Mouse (Mus musculus) ES-Bruce4 (cell line): ENCODE data around the gene Elmo3. TPM values are rescaled to one million over a fixed set of nuclear protein-coding genes. Genes with fewer than 3 reads are reported as not detected.

Experiments
- H3K27ac ChIP-seq: 2 replicates; pipeline ENCODE4 v1.5.1; 2012; ENCODE audit warnings: low read length, inconsistent platforms; ENCODE audit not compliant: insufficient read depth
- H3K27me3 ChIP-seq: 2 replicates; pipeline ENCODE4 v1.6.1; 2012; ENCODE audit warnings: mild to moderate bottlenecking, low read length, inconsistent platforms; ENCODE audit not compliant: control insufficient read depth, poor library complexity, insufficient read depth, severe bottlenecking
- H3K36me3 ChIP-seq: 2 replicates; pipeline ENCODE4 v1.6.1; 2012; ENCODE audit warnings: inconsistent platforms, mild to moderate bottlenecking, low read length, moderate library complexity; ENCODE audit not compliant: control insufficient read depth, poor library complexity, insufficient read depth, severe bottlenecking
- H3K4me1 ChIP-seq: one replicate; pipeline ENCODE4 v1.8.1; 2011; ENCODE audit warnings: low read length; ENCODE audit not compliant: control insufficient read depth, insufficient read depth
- H3K4me3 ChIP-seq: 2 replicates; pipeline ENCODE4 v1.5.1; 2011; ENCODE audit warnings: low read depth, mild to moderate bottlenecking, low read length
- H3K9ac ChIP-seq: 2 replicates; pipeline ENCODE4 v1.6.1; 2012; ENCODE audit warnings: low read depth, mild to moderate bottlenecking, inconsistent platforms; ENCODE audit not compliant: poor library complexity, severe bottlenecking
- H3K9me3 ChIP-seq: replicated peaks from 2 replicates; pipeline ENCODE4 v1.6.1; 2012; ENCODE audit warnings: mild to moderate bottlenecking, low read length, inconsistent platforms; ENCODE audit not compliant: control insufficient read depth, poor library complexity, insufficient read depth, severe bottlenecking
- CTCF ChIP-seq: IDR thresholded peaks from one replicate; pipeline ENCODE4 v1.8.1; 2011; ENCODE audit warnings: low read depth, low read length
- EP300 ChIP-seq: IDR thresholded peaks from 2 replicates; pipeline ENCODE4 v1.6.1; 2011; ENCODE audit warnings: low read depth, low read length; ENCODE audit not compliant: insufficient read depth
- POLR2A ChIP-seq: IDR thresholded peaks from one replicate; pipeline ENCODE4 v1.8.1; 2011; ENCODE audit warnings: low read length; ENCODE audit not compliant: insufficient read depth
- polyA plus RNA-seq: library from polyadenylated mRNA; stranded (reverse); fragments of >200 nt; gene quantifications from 2 replicates; pipeline ENCODE4 v1.2.4, GENCODE M21; 2011; ENCODE audit warnings: low read depth; ENCODE audit not compliant: missing spikeins, insufficient read depth, insufficient read length

Gene Elmo3
- 13.7 and 15.6 TPM in 2 replicates for polyA plus RNA-seq

DNA sequence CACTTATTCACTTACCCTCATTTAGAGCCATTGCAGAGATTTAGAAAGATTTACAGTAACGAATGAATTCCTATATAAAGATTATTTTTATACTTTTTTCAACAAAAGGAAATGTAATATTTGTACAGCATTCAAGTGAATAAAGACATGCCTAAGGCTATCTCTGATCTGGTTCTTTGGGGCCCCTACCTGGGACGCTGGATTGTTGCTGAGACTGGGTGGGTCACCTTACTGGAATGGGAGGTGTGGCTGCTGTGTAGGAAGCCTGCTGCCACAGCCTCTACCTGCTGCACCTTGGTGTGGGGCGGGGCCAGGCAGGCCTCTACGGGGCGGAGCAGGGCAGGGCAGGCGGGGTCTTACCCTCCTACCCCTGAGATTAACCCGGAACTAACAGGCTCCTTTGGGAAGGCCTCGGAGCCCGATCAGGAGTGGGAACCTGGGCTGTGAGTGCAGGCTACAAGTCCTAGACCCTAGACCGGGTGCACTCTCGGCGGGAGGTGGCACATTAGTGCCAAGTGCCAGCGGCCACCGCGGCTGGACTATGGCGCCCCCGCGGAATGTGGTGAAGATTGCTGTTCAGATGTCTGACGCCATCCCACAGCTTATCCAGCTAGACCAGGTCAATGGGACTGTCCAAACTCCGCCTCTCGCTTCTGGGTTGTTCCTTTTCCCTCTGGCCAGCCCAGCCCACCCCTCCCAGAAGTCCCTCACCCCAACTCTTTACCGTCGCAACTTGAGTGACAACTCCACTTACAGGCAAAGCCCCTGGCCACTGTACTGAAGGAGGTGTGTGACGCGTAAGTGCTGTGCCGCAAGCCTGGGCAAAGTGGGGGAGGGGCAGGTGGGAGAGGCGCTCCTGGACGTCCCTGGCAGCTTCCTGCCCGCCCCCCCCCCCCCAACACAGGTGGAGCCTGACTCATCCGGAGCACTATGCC, at the start of gene Elmo3:
Gene Elmo3 (plus strand): TSS at position 391 of the 935 bp plus-strand sequence.
- Histone ChIP-seq H3K4me3 (peak within 1 kb of the TSS; percentile 78), H3K9ac (peak within 1 kb of the TSS; percentile 62), H3K4me1 (peaks cover 3% of the 10 kb centered on the region), H3K9me3 (no peaks in the 10 kb centered on the region), H3K36me3 (peaks cover 43% of the 10 kb centered on the region), H3K27ac (peak within 1 kb of the TSS; percentile 75), H3K27me3 (no peaks in the 10 kb centered on the region)
- no peak for TF ChIP-seq CTCF
- peak; percentile 71; the same call in 1 of the 2 replicates for TF ChIP-seq EP300

DNA sequence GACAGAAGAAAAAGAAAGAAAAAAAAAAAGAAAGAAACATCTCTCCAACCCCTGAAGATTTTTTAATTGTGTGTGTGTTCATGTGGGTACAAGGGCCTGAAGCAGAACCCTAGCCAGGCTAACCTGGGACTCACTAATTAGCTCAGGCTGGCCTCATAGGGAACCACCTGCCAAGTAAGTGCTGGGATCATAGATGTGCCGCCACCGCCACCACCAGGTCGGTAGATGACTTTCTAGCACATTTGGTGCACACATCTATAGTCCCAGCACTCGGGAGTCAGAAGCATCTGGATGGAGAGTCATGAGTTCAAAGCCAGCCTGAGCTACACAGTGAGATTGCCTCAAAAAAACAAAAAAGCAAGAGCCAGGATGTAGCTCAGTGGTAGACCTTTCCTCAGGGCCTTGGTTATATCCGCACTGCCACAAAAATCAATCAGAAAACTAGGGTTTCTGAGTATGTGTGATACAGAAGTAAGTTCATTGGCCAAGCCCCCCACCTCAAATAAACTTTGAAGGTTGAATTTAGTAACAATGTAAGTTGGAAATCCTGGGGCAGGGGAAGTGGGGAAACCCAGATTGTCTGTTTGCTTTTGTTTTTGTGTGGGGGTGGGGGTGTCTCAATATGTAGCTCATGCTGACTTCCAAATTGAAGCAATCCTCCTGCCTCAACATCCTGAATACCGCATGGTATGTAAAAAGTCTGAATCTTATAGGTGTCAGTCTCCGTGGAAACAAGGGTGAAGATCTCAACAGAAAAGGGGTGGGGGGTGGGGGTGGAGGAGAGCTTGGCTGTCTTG, 47.9 kb upstream of the Elmo3 start:
- Histone ChIP-seq H3K36me3 (peaks cover 4% of the 10 kb centered on the region; the same call in 1 of the 2 replicates), H3K9me3 (no peaks in the 10 kb centered on the region), H3K9ac (no peak overlapping the region), H3K4me3 (no peak overlapping the region), H3K27me3 (no peaks in the 10 kb centered on the region), H3K27ac (no peak overlapping the region), H3K4me1 (no peaks in the 10 kb centered on the region)
- TF ChIP-seq POLR2A (no peak), EP300 (no peak), CTCF (peak; percentile 46)

DNA sequence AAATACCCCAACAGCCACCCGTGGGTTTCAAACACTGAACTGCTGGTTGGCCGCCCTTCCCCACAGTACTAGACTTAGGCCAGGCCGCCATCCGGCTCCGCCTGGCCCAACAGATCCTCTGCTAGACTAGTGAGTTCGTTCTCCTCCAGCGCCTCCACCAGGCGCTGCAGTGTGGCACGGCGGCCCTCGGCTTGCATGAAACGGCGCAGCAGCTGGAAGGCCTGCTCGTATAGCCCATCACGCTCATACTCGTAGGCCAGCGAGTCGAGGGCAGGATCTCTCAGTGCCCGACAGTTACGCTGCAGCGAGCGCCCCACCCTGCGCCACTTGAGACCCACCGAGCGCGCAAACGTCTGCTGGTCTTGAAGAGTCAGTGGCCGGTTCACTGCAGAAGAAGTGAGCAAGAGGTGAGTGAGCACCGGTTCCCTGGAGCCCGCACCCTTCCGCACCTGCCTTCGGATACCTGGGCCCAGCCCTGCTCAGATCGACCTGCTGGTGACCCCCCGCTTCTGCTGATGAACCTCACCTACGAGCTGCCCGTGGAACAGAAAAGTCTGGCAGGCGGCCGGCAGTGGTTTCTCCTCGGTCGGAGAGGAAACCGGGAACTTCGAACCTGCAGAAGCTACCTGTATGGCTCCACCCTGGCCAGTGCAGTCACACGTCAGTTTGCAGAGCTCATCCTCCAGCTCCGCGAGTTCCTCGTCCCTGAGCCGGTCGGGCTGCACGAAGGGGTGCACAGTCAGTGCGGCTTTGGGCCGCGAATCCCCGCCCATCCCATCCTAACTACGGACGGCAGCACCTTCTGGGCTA, 46.3 kb upstream of the Elmo3 start:
- TF ChIP-seq POLR2A = no peak
- TF ChIP-seq CTCF = peak; percentile 33
- no peaks in the 10 kb centered on the region for H3K4me1 ChIP-seq
- H3K9me3 ChIP-seq = no peaks in the 10 kb centered on the region
- no peaks in the 10 kb centered on the region for H3K27me3 ChIP-seq
- no peaks in the 10 kb centered on the region for H3K36me3 ChIP-seq
- peak overlapping the region; percentile 32 for H3K9ac ChIP-seq
- H3K4me3 ChIP-seq = peak overlapping the region; percentile 65
- no peak overlapping the region for H3K27ac ChIP-seq

DNA sequence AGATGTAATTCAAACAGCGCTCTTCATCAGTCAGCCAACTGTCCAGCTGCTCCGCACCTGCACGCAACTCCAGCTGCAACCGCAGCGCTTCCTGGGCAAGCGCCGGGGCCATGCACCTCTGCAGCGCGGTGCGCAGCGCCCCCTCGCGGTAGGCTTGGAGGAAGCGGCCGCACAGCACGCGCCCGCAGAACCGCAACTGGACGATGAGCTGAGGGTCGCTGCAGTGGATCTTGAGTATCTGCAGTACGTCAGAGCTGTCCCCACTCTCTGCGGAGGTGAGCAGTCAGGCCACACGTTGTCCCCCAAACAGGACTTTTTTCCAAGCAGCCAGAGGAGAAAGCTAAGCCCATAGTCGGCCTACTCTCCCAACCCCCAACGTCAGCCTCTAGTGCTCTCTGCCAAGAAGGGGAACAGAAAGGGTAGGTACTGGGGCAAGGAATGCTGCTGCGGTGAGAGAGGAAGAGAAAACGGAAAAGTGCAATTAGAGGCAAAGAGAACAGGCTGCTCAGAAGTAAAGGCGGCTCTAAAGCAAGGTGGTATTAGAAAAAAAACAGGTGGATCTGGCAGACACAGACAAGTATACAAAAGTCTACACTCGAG, 45.6 kb upstream of the Elmo3 start:
- Histone ChIP-seq H3K4me1 (no peaks in the 10 kb centered on the region), H3K4me3 (peak overlapping the region; percentile 65), H3K36me3 (no peaks in the 10 kb centered on the region), H3K9ac (peak overlapping the region; percentile 32), H3K9me3 (no peaks in the 10 kb centered on the region), H3K27me3 (no peaks in the 10 kb centered on the region), H3K27ac (no peak overlapping the region)
- peak; percentile 96 for TF ChIP-seq CTCF
- 0 out of 2 replicates have a peak, but pooled peaks have one; percentile 51 for TF ChIP-seq EP300
- TF ChIP-seq POLR2A = no peak

DNA sequence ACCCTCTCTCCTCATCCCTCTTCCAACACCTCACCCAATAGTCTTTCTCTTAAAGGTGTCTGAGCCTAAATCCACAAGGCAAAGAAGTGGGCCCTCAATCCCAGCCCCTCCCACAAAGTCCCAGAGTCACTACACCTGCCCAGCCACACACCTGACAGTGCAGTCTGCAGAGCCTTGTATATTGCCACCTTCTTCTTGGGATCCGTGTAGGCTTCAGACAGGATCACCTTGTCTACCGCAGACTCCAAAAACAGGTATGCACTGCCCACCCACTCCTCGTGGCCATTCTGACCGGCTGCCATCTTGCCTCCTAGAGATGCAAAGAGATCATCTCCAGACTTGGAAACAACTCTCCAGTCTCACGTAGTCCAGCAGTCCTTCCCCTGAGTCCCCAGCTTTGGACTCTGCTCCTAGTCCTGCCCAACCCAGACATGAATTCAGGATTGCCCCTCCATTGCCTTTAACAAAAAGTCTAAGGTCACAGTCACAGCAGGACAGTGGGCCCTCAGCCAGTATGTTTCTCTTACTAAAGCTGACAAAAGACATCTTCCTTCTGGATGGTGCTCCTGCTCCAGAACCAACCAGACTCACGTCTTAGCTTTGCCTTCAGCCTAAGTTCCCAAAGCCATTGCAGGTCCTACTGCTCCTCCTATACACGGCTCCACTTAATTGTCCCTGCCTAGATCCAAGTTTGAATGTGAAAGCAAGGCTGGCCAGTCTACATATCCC, 44.9 kb upstream of the Elmo3 start:
- Histone ChIP-seq H3K27ac (no peak overlapping the region), H3K9ac (no peak overlapping the region), H3K36me3 (no peaks in the 10 kb centered on the region), H3K4me3 (no peak overlapping the region), H3K9me3 (no peaks in the 10 kb centered on the region), H3K27me3 (no peaks in the 10 kb centered on the region), H3K4me1 (no peaks in the 10 kb centered on the region)
- TF ChIP-seq CTCF (no peak), POLR2A (no peak), EP300 (no peak)
